Mouse (Mus musculus) spleen, postnatal 4 days (tissue): ENCODE data around the gene Sval1.

Source experiments
- DNase-seq, 2 experiments: peaks; one replicate each; pipeline ENCODE4 v3.0.0; 2022; ENCODE audit warnings: low spot score in 2 of 2

The Sval1 gene

DNA sequence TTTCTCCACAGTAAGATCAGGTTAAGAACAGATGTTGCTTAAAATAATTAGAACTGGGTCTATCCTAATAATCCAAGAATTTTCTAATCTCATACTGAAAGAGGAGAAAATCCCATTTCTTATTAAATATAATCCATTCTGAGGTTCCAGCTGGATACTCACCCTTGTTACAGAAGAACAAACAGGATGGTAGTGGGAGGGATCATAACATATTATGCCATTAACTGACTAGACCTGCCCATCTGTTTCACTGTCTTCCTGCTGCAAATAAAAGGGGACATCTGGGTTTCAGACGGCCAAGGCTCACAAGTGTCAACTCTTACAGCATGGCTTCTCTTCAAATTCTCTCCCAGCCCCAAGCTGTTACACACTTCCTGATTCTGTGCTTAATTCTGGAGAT is at the start of gene Sval1:
Sval1 (plus strand) TSS at position 301 of the 400 bp plus-strand sequence.
- no peak for DNase-seq

GRCm38 (mm10) chr6:41911625-41912024 is 39.8 kb upstream of the Sval1 start:
- DNase-seq, result no peak

DNA sequence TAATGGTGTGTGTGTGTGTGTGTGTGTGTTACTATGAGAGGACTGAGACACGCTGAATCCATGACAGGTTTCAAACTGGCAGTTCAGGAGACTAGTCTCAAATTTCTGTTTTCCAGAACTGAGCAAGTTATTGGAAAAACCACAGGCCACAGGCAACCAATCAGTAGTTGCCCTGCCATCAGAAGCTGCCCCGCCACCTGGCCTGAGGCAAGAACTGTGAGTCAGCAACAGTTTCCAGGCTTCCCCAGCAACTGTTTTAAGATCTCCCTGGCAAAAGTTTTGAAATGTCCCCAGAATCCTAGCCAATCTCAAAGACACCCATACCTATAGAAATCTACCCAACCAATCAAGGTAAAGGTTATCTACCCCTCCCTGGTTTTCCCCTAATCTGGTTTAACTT is 36.5 kb upstream of the Sval1 start:
- DNase-seq, result no peak

GRCm38 (mm10) chr6:41967840-41968239 is 16.4 kb downstream of the Sval1 start, which contains the start of gene Sval3:
Sval3 (plus strand) TSS chr6:41968140.
- no peak for DNase-seq
